Mouse (Mus musculus): ENCODE data around the gene Serpinb1a. TPM values are rescaled to one million over a fixed set of nuclear protein-coding genes. Genes with fewer than 3 reads are reported as not detected.
A peak's percentile ranks its signal among the peaks of the same experiment; 100 is the strongest.
"Not testable (repeated sequence)": the region's sequence is repeated elsewhere in the genome, so short reads cannot be mapped to it uniquely, and the experiment has no call there.

The Serpinb1a gene
- polyA plus RNA-seq (2015; fragmentation: Nextera tagmentation; extraction: Ambion mirVana) = 5.4 and 7.0 TPM in 2 replicates

DNA sequence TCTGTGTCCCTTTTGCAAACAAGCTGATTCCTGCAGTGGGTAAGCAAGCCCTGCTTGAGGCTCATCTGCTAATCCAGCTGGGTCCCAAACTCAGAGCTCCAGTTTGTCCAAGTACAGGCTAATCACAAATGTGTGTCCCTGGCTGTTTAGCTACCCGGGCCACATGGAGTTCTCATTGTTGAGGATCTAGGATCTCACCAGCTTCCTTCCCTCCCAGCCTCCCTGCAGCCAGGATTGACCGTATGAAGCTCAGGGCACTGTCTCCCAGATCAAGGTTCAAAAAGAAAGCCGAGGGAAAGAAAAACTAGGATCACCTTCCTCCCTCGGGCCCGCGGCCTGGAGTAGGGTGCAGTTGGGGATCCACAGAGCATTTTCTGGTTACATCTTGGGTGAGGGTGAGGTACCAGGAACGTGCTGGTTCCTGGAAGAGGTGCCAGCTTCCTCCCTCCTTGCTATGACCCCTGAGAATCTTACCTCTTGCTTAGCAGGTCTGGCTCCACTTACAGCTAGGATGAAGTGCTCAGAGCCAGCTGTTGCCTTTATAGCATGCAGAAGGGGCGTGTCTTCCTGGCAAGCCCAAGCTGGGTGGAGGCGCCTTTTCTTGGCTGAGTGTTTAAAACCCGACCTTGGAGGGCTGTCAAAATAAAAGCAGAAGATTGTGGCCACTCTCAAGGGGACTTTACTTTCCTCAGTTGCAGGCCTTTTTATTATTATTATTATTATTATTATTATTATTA lies at the start of gene Serpinb1a:
Gene Serpinb1a, minus strand, starts transcription at position 518 of the 737 bp plus-strand sequence.
- Histone ChIP-seq H3K4me2 (replicated peaks) (peak within 1 kb of the TSS; percentile 25; the same call in 1 of the 2 replicates), H3K9me3 (no peaks in the 10 kb centered on the region), H3K36me3 (no peaks in the 10 kb centered on the region), H3K27ac (no peak within 1 kb of the TSS), H3K9ac (no peak within 1 kb of the TSS; the same call in 1 of the 2 replicates), H3K27me3 (no peaks in the 10 kb centered on the region), H3K4me1 (peaks cover 25% of the 10 kb centered on the region), H3K4me3 (no peak within 1 kb of the TSS)
- peak; percentile 79; the same call in 1 of the 2 replicates for ATAC-seq (ENCODE audit: low FRiP score, low read depth)
- WGBS = 40% methylated on average over 10 of the region's 10 CpGs

GRCm38 (mm10) chr13:32900639-32901038 lies 49.7 kb upstream of the Serpinb1a start:
- H3K4me3 ChIP-seq = no peak overlapping the region

DNA sequence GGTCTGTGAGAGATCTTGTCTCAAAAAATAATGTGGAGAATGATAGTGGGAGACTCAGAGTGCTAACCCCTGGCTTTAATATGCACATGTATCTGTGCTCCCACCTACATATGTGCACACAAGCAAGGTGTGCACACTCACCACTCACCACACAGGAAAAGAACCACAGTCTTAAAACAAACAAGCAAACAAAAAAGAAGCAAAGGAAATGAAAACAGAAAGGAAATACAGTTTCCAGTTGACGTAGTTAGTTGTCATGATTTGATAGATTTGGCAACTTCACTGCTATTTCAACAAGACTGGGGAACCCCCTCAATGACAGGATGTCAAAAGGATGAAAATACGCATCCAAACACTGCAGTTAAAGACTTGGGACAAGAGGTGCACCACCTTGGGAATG lies 48.1 kb upstream of the Serpinb1a start:
- 71% methylated on average over 1 of the region's 2 CpGs for WGBS
- not testable (repeated sequence) for H3K4me1 ChIP-seq; H3K4me3 ChIP-seq; H3K4me2 ChIP-seq (replicated peaks); H3K9me3 ChIP-seq; ATAC-seq (ENCODE audit: low FRiP score, low read depth); H3K27ac ChIP-seq; H3K9ac ChIP-seq; H3K36me3 ChIP-seq; H3K27me3 ChIP-seq

More at GRCm38 (mm10) chr13:32900639-32901038, 49.7 kb upstream of the Serpinb1a start:
- Histone ChIP-seq H3K27ac (no peak overlapping the region), H3K27me3 (no peaks in the 10 kb centered on the region), H3K9me3 (no peaks in the 10 kb centered on the region), H3K4me2 (replicated peaks) (no peak overlapping the region), H3K36me3 (no peaks in the 10 kb centered on the region), H3K9ac (no peak overlapping the region), H3K4me1 (no peaks in the 10 kb centered on the region)
- WGBS = 37% methylated on average over 2 of the region's 2 CpGs
- ATAC-seq (ENCODE audit: low FRiP score, low read depth) = no peak

GRCm38 (mm10) chr13:32898111-32898510 lies 47.1 kb upstream of the Serpinb1a start, which contains the start of gene Serpinb1c:
Serpinb1c (minus strand) TSS chr13:32898211.
- Histone ChIP-seq H3K4me1 (no peaks in the 10 kb centered on the region), H3K4me2 (replicated peaks) (no peak within 1 kb of the TSS), H3K9me3 (no peaks in the 10 kb centered on the region), H3K36me3 (no peaks in the 10 kb centered on the region), H3K9ac (no peak within 1 kb of the TSS), H3K27me3 (no peaks in the 10 kb centered on the region), H3K4me3 (no peak within 1 kb of the TSS), H3K27ac (no peak within 1 kb of the TSS)
- 84% methylated on average over 2 of the region's 2 CpGs for WGBS
- ATAC-seq (ENCODE audit: low FRiP score, low read depth) = no peak

DNA sequence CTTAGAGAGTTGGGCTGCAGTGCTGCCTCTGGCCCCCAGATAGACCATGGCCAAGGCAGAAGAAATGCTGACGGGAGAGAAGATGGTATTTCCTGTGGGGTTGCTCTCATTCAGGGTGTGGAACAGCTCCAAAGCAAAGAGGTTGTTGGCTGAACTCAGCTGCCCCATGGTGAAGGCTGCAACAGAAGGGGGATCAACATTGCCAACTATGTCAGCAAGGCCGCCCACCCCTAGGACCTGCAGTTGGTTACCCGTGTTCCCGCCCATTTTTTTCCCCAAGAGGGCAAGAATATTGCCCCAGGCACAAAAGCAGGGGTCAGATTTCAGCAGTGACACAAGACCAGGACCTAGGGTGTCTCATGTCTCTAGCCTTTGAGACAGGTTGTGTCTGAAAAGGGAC lies 45.9 kb upstream of the Serpinb1a start:
- ATAC-seq (ENCODE audit: low FRiP score, low read depth) = no peak
- 84% methylated on average over 4 of the region's 4 CpGs for WGBS
- H3K4me2 ChIP-seq (replicated peaks) = no peak overlapping the region
- H3K27ac ChIP-seq = no peak overlapping the region
- no peaks in the 10 kb centered on the region for H3K36me3 ChIP-seq
- H3K9ac ChIP-seq = no peak overlapping the region
- no peak overlapping the region for H3K4me3 ChIP-seq
- no peaks in the 10 kb centered on the region for H3K9me3 ChIP-seq
- no peaks in the 10 kb centered on the region for H3K27me3 ChIP-seq
- no peaks in the 10 kb centered on the region for H3K4me1 ChIP-seq

- Histone ChIP-seq H3K9me3 (no peaks in the 10 kb centered on the region), H3K27ac (no peak overlapping the region), H3K9ac (no peak overlapping the region), H3K4me1 (no peaks in the 10 kb centered on the region), H3K36me3 (no peaks in the 10 kb centered on the region), H3K4me2 (replicated peaks) (no peak overlapping the region), H3K27me3 (no peaks in the 10 kb centered on the region), H3K4me3 (no peak overlapping the region)
- no peak for ATAC-seq (ENCODE audit: low FRiP score, low read depth)
Measured at GRCm38 (mm10) chr13:32884755-32885154, 33.8 kb upstream of the Serpinb1a start.

DNA sequence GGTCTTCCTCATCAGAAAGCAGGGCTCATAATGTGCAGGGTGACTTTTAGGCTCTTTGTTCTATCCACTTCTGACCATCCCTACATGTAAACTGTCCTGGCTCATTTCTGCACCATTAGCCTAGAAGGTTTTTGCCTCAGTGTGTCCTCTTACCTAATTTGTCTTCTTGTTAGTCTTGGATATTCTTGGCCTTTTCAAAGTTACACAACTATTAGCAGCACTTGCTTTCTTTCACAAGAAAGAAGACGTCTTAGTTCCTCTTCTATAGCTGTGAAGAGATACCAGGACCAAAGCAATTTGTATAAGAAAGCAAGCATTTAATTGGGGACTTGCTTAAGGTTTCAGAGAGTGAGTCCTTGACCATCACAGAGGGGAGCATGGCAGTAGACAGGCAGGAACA lies 22.9 kb upstream of the Serpinb1a start:
- no peaks in the 10 kb centered on the region for H3K9me3 ChIP-seq
- H3K27ac ChIP-seq = no peak overlapping the region
- no peak overlapping the region for H3K4me3 ChIP-seq
- no peak overlapping the region for H3K9ac ChIP-seq
- H3K4me2 ChIP-seq (replicated peaks) = no peak overlapping the region
- H3K36me3 ChIP-seq = no peaks in the 10 kb centered on the region
- no peaks in the 10 kb centered on the region for H3K4me1 ChIP-seq
- WGBS = 71% methylated on average over 1 of the region's 1 CpGs
- H3K27me3 ChIP-seq = no peaks in the 10 kb centered on the region
- no peak for ATAC-seq (ENCODE audit: low FRiP score, low read depth)

DNA sequence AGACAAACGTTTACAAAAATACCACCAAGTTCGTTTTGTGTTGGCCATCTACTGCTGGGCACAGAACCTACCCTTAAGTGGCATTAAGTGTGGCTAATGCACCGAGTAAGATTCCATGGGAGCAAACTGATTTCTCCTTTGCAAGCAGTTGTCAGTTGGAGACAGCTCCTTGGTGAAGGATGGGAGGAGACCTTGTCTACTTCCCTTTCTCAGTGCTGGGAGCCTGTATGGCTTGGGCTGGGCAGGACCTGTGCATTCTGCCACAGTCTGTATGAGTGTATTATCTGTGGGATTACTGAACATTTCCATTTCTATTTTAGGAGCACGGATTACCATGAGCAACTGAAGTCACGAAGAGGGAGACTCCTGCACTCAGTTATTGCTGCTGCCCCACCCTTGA lies 17.9 kb upstream of the Serpinb1a start:
- Histone ChIP-seq H3K36me3 (no peaks in the 10 kb centered on the region), H3K4me3 (no peak overlapping the region), H3K9me3 (no peaks in the 10 kb centered on the region), H3K4me2 (replicated peaks) (no peak overlapping the region), H3K27ac (no peak overlapping the region), H3K9ac (no peak overlapping the region), H3K4me1 (no peaks in the 10 kb centered on the region), H3K27me3 (peaks cover under 1% of the 10 kb centered on the region; the same call in 1 of the 2 replicates)
- ATAC-seq (ENCODE audit: low FRiP score, low read depth) = no peak
- WGBS = 73% methylated on average over 5 of the region's 5 CpGs

DNA sequence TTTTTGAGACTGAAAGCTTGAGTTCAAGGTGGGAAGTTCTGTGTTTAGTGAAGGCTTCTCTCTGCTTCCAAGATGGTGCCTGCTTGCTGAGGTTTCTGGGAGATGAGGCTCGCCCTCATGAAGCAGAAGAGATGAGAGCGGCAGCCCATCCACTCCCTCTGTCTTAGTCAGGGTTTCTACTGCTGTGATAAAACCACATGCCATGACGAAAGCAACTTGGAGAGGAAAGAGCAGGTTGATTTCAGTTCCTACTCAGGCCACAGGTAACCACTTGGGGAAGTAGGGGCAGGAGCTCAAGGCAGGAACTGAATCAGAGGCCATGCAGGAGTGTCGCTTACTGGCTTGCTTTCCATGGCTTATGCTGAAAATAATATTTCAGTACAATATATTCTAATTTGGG lies 17.2 kb upstream of the Serpinb1a start:
- H3K27me3 ChIP-seq; H3K4me2 ChIP-seq (replicated peaks); H3K27ac ChIP-seq; H3K9ac ChIP-seq; H3K4me1 ChIP-seq; H3K9me3 ChIP-seq; ATAC-seq (ENCODE audit: low FRiP score, low read depth); H3K4me3 ChIP-seq; H3K36me3 ChIP-seq: not testable (repeated sequence)
- WGBS = 86% methylated on average over 4 of the region's 4 CpGs

- no peak overlapping the region for H3K4me2 ChIP-seq (replicated peaks)
- no peaks in the 10 kb centered on the region for H3K36me3 ChIP-seq
- ATAC-seq (ENCODE audit: low FRiP score, low read depth) = no peak
- H3K4me1 ChIP-seq = no peaks in the 10 kb centered on the region
- H3K9me3 ChIP-seq = no peaks in the 10 kb centered on the region
- WGBS = 64% methylated on average over 2 of the region's 2 CpGs
- H3K4me3 ChIP-seq = no peak overlapping the region
- no peak overlapping the region for H3K27ac ChIP-seq
- H3K9ac ChIP-seq = no peak overlapping the region
- peaks cover 3% of the 10 kb centered on the region; the same call in 1 of the 2 replicates for H3K27me3 ChIP-seq
Measured at GRCm38 (mm10) chr13:32867030-32867429, 16.0 kb upstream of the Serpinb1a start.

- no peaks in the 10 kb centered on the region for H3K36me3 ChIP-seq
- no peaks in the 10 kb centered on the region for H3K4me1 ChIP-seq
- no peak overlapping the region for H3K27ac ChIP-seq
- no peak overlapping the region for H3K4me3 ChIP-seq
- WGBS = 6% methylated on average over 9 of the region's 9 CpGs
- H3K9me3 ChIP-seq = no peaks in the 10 kb centered on the region
- H3K27me3 ChIP-seq = peaks cover 3% of the 10 kb centered on the region; the same call in 1 of the 2 replicates
- no peak overlapping the region for H3K9ac ChIP-seq
- ATAC-seq (ENCODE audit: low FRiP score, low read depth) = 0 out of 2 replicates have a peak, but pooled peaks have one; percentile 54
- H3K4me2 ChIP-seq (replicated peaks) = no peak overlapping the region
Measured at GRCm38 (mm10) chr13:32866484-32866883, 15.5 kb upstream of the Serpinb1a start.

- H3K4me2 ChIP-seq (replicated peaks) = no peak overlapping the region
- H3K4me1 ChIP-seq = no peaks in the 10 kb centered on the region
- H3K9me3 ChIP-seq = no peaks in the 10 kb centered on the region
- H3K27ac ChIP-seq = no peak overlapping the region
- no peak overlapping the region for H3K9ac ChIP-seq
- ATAC-seq (ENCODE audit: low FRiP score, low read depth) = no peak
- no peak overlapping the region for H3K4me3 ChIP-seq
- no peaks in the 10 kb centered on the region for H3K36me3 ChIP-seq
- WGBS = 62% methylated on average over 2 of the region's 2 CpGs
- peaks cover 3% of the 10 kb centered on the region; the same call in 1 of the 2 replicates for H3K27me3 ChIP-seq
Measured at GRCm38 (mm10) chr13:32865591-32865990, 14.6 kb upstream of the Serpinb1a start.

DNA sequence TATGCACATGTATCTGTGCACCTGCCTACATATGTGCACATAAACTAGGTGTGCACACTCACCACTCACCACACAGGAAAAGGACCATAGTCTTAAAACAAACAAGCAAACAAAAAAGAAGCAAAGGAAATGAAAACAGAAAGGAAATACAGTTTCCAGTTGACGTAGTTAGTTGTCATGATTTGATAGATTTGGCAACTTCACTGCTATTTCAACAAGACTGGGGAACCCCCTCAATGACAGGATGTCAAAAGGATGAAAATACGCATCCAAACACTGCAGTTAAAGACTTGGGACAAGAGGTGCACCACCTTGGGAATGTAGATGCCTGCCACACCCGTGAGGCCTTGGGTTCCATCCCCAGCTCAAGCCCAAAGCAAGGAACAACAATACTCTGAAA lies 13.5 kb upstream of the Serpinb1a start:
- not testable (repeated sequence) for H3K4me1 ChIP-seq; H3K9ac ChIP-seq; H3K27ac ChIP-seq; H3K9me3 ChIP-seq; H3K4me3 ChIP-seq; H3K36me3 ChIP-seq; ATAC-seq (ENCODE audit: low FRiP score, low read depth); H3K27me3 ChIP-seq; H3K4me2 ChIP-seq (replicated peaks)
- 79% methylated on average over 3 of the region's 3 CpGs for WGBS

Measured in limb, embryonic 13.5 days (tissue).